Mouse (Mus musculus): ENCODE measurements around the gene Galnt7. TPM values are rescaled to one million over a fixed set of nuclear protein-coding genes. Genes with fewer than 3 reads are reported as not detected.

Galnt7 gene
- total RNA-seq, 2 experiments from 2014 or later: 5.0 to 7.0 TPM

DNA sequence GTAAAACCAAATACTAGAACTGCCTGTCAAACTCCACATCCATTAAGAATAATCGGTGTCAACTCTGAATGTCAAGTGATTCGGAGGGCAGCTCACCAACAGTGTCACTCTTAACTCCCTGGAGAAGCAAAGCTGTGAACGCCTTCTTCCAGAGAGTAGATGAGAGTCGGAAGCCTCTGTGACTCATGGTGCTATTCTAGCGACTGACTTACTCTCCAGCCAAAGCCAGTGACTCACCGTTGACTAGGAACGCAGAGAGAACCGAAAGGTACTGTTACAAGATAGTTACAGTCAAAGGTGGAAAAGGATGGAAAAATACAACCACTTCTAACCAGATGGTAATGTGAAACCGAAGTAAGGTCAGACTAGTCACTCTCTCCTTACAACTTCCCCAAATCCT, 63.7 kb downstream of the Galnt7 start:
- no peak for DNase-seq
- intact Hi-C loops (cut with DNase I): no loop called here

DNA sequence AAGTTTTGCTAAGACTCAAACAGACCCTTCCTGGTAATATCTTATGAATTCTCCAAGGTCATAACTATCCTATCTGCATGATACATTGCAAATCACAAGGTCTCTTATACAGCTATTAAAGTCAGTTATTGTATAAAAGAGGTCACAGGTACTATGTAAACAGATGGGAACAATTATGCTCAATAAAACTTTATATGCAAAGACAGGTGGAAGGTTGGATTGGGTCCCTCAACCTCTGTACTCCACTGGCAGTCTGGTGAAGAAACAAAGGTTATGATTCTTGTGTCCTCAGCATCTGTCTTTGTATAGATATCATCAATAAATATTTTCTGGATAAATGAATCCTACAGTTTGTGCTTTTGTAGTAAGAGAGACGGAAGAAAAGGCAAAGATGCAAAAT, 64.2 kb downstream of the Galnt7 start:
- intact Hi-C loops (cut with DNase I): no loop called here

DNA sequence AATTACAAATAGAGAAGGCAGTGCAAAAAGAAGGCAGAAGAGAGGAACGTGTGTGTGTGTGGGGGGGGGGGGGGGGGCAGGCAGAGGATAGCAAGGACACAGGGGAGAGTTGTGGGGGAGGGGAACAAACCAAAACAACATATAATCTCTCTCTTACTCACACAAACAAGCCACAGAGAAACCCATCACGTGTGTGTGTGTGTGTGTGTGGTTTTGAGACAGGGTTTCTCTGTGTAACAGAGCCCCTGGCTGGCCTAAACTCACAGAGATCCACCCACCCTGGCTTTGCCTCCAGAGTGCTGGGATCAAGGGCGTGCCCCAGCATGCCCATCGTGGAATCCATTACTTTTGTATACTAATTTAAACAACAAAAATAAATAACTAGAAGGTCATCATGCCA, 66.2 kb downstream of the Galnt7 start:
- no peak for DNase-seq
- intact Hi-C loops (cut with DNase I): no loop called here

More for the DNA sequence above, 64.2 kb downstream of the Galnt7 start:
- DNase-seq: no peak

DNA sequence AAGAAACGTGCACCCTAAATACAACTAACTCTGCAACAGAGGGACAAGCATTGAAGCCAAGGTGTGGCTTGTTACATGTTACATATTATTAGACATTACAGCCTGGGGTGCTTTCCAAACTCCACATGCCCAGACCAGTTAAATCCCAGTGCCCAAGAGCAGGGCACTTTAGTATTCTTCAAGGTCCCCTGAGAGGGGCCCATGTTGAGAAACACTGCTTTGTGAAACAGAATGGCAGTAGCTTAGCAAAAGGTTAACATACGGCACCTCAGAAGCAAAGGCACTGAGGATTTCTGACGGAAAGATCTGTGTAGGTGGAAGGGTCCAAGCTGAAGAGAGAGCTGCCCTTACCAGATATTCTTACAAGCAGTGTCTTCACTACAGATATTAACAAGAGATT, 67.0 kb downstream of the Galnt7 start:
- no peak for DNase-seq
- intact Hi-C loops (cut with DNase I): no loop called here

DNA sequence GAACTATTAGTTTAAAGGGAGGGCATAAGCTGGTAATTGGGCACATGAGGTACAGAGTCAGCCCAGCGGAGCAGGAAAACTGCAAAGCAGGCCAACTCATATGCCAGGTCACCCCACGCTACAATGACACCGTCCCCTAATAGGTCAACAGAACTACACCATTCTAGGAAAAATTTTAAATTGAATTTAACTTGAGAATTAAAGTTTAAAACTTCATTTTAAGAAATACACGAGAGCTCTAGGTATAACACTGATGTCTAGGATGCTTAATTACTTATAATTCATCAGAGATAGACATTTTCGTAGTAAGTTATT, 67.7 kb downstream of the Galnt7 start:
- DNase-seq: no peak
- intact Hi-C loops (cut with DNase I): no loop called here

DNA sequence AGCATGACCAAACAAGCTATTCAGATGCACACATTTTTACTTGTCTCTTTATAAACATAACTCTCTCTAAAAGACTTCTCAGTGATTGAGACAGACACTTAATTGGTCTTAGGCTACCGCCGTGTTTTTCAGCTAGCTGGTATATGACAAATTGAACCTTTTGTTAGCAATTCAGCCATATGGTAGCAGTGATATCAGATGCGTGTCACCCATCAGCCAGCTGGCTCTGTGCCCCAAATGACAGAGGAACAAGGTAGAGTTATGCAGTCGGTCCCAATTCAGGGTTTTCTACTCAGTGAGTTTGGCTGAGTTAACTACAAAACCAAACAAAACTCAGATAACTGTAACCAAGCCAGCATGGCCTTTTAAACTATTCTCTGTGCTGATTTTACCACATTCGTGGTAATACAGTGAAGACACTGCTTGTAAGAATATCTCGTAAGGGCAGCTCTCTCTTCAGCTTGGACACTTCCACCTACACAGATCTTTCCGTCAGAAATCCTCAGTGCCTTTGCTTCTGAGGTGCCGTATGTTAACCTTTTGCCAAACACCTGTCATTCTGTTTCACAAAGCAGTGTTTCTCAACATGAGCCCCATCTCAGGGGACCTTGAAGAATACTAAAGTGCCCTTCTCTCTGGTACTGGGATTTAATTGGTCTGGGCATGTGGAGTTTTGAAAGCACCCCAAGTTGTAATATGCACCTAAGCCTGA, 68.3 kb downstream of the Galnt7 start:
- intact Hi-C loops (cut with DNase I): no loop called here
- no peak for DNase-seq

DNA sequence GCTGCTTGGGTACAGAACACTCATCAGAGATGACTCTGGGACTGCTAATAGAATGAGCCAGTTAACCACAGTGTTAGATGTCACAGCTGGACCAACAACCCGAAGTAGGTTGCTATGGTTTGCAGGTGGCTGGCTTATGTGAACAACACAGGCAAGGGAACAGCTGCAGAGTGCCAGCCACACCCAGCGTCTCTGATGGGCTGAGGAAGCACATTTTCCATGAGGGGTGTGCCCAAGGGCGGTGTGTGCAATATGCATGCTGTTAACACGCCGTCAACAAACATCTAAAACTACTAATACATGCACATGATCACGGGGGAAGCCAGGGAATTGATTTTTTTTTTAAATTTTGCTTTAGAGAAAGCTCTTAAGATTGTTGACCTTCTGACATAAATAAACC, 73.0 kb downstream of the Galnt7 start:
- no peak for DNase-seq
- intact Hi-C loops (cut with DNase I): no loop called here

DNA sequence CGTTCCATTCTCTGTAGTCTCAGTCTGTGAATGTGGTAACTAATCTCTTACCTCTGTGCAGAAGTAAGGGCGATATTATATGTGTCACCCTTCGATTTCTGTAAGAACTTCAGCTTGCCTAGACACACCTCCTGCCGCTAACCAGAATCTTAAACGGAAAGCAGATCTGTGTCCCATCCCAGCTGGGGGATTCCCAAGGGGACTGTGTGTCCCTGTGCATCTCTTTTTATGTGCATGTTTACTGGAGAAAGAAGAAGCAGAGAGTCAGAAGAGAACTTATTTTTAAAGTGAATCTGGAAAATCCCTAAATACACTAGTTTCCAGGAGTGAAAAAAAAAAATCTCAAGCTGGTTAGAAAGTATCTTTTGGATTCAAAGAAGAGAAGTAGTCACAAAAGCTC, 75.5 kb downstream of the Galnt7 start:
- intact Hi-C loops (cut with DNase I): loop anchor here (2.0 kb wide), 1 partner anchor 76 kb away; the partner anchor contains the start of gene Galnt7
- DNase-seq: no peak

DNA sequence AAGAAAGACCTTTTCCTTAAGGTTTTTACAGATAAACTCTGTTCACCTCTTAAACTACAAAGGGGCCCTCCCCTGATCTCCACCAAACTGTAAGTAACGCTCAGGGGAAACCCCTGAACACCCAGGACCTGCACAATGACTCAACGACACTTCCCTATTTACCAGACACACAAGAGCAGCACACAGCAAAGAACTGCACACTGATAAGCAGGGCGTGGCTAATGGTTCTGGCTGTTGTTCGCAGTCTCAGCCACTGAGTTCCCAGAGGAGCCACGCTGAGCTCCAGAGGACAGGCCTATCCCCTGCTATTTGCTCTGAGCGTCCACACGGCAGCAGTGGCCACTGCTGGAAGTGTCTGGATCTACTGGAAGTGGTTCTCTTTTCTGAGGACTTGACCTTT, 76.6 kb downstream of the Galnt7 start:
- intact Hi-C loops (cut with DNase I): loop anchor here (2.0 kb wide), 1 partner anchor 77 kb away; the partner anchor contains the start of gene Galnt7

DNA sequence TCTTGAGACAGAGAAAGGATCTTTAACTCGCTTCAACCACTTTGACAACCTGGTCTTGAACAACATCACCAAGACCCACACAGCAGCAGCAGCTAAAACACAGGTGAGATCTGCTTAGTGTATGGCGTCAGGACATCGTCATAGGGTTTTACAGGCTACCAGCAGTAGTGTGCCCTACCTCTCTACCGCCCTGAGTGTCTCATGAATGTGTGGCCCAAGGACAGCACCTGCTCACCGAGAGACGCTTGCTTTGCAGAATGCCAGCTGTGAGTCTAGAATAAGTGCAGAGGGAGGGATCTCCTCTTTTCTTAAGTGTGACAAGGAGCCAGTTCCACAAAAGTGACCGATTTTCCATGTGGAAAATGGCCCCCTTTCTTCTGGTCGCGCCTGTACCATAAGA, 77.5 kb downstream of the Galnt7 start:
- intact Hi-C loops (cut with DNase I): no loop called here
- no peak for DNase-seq

More for the DNA sequence above, 76.6 kb downstream of the Galnt7 start:
- DNase-seq: peak; percentile 63 to 64

DNA sequence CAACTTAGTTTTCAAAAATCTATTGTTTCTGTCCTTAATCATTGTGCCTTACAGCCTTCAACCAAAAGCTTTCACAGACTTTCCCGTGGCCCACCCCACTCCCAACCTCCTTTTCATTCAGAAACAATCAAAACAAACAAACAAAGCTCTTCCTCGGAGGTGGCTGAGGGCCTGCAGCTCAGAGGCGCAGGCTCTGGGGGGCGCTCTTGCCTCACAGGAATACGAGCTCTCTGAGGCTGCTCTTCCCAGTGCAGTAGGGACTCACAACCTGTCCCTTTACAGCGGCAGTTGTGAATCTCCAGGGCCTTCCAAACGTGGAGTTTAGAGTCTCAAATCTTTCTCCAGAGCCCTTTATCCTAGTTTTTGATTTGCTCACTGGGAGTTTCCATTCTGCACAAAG, 78.4 kb downstream of the Galnt7 start:
- intact Hi-C loops (cut with DNase I): loop anchor here (1.0 to 5.0 kb wide), 2 partner anchors 37 to 217 kb away; no protein-coding TSS in a partner anchor
- DNase-seq: peak; percentile 85 to 88

DNA sequence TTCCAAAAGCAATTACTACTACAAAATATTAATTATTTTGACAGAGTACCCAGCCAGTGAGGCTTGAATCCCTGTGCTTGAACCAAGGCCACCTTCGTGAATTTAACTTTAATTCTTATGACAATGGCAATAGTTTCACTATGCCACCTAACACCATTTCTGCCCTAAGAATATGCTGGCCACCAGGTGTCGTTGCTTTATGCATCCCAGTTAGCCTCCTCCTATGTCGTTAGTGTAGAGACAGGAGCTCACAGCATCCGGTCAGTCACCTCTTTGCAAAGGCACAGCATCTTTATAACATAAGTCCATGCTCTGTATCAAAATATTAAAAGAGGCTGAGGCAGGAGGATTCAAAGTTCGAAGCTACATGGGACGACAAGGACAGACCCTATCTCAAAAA, 79.0 kb downstream of the Galnt7 start:
- no peak for DNase-seq
- intact Hi-C loops (cut with DNase I): loop anchor here (1.0 to 5.0 kb wide), 2 partner anchors 37 to 217 kb away; no protein-coding TSS in a partner anchor

DNA sequence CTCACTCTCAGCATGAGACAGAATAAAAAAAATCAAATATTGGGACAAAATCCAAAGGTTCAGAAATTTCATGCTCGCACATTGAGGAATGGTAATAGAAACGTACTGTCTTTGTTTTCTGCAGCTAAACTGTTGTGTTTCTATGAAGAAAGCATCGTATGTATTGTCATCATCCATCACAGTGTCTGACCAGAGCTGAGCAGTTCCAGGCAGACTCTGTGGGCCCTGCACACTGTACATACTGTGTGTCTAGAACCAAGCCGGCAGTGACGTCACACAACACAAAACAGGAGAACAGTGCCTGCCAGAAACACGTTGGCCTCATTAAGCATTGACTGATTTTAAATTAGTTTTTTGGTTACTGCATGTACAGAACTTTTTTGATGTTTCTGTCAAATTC, 82.9 kb downstream of the Galnt7 start:
- intact Hi-C loops (cut with DNase I): loop anchor here (5.0 kb wide), 1 partner anchor 33 kb away; no protein-coding TSS in a partner anchor
- no peak for DNase-seq

DNA sequence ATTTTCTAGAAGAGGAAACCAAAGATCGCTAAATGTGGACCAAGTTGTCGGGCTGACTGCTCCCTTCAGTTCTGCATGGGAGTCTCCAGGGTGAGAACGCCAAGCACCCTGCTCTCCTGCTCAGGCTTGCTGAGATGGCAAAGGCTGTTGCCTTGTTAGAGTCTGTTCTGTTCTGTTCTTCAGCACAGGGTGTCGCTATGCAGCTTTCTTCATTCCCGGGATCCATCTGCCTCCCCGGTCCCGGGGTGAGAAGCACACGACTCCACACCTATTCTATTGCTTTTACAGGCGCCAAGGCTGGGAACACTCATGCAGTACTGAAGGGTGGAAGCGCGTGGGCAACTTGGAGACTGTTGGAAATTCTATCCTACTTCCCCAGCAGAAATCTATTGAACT, 83.4 kb downstream of the Galnt7 start:
- intact Hi-C loops (cut with DNase I): no loop called here
- no peak for DNase-seq

DNA sequence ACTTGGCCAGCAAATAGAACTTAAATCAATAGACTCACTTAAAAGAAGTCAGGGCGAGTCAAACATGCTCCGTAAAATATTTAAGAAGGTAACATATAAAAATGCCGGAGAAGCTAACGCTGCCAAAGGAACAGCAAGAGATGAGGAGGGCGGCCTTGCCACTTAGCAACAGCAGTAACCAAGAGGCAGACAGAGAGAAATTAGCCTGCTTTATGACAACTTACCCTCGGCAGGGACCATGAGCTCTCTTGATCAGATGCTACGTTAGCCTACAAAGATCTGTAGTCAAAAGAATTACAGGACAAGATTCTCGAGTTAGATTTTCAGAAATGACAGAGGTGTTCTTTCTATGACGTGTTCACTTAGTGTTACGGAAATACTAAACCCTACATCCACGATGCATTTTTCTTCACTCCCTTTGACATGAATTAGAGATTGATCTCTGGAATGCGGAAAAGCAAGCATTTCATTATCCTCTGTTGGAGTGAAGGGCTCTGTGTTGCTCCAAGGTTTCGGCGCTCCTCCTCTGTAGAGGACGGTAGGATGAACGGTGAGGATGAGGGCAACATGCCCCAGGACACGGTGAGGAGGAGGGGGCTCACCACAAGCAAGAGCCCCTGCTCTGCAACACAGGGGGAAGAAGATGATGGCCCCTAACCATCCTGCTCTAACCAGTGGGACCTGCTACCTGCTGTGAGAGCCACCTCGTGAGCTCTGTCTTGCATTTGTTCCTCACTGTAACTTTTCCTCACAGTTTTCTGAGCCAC, 84.0 kb downstream of the Galnt7 start:
- no peak for DNase-seq
- intact Hi-C loops (cut with DNase I): no loop called here

DNA sequence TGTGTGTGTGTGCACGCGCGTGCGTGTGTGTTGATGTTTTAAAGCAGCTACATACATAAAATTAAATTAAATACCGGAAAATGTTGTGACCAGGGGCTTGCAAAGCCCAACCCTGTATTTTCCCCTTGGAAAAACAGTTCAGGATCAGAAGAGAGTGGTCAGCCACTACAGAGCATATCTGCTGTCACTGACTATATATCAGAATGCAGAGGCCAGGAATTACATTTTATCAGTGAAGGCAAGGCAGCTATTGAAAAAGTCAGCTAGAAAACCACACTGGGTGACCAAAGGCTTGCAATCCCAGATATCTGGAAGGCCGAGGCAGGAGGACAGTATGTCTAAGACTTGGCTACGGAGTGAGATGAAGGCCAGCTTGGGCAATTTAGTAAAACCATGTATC, 84.8 kb downstream of the Galnt7 start:
- no peak for DNase-seq
- intact Hi-C loops (cut with DNase I): no loop called here

DNA sequence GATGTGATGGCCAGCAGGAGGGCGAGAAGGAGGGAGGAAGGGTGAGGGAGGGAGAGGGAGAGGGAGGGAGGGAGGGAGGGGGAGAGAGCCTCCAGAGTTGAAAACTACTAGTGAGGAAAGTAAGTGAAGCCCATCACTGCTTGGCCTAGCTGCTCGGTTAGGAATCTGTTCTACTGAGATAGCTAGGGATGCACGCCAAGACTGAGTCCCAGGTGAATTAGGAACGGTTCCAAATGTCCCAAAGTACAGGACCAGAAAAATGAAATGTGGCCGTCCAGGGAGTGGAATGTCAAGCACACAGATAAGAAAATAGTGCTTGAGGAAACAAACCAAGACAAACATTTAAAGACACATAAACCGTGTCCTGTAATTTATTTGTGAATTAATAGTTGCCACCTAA, 87.8 kb downstream of the Galnt7 start:
- no peak for DNase-seq
- intact Hi-C loops (cut with DNase I): no loop called here

DNA sequence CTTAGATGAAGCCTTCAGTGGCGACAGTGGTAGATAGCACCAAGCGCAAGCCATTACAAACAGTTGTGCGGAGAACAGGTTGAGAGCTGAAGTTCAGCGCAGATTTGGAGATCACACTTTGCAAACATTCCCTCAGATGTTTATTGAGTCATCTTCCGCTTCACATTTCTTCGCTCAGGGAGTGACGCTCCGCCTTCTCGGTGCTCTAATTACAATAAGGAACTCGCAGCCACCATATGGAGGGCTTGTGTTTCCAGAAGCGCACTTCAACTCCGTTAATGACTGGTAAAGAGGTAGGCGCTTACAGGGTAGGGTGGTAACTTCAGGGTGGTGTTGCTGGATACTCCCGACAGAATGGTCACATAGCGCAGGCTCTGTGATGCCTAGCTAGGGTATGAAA, 89.1 kb downstream of the Galnt7 start:
- intact Hi-C loops (cut with DNase I): no loop called here
- DNase-seq: no peak

DNA sequence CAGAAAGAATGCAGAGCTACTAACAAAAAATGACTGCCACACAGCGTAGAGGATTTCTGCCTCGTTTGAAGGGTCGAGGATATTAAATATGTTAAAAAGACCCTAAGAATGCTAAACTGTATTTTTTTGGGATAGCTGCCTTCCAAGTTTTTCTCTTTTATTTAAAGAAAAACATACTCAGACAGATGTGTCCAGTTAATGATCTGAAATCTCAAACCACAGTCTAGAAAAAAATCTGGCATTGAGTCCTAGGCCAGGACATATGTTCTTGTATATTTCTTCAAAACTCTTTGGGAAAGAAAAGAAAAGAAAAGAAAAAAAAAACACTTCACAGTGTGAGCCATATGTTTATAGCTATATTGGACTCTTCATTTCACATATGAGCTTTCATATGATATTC, 90.1 kb downstream of the Galnt7 start:
- no peak for DNase-seq
- intact Hi-C loops (cut with DNase I): no loop called here

DNA sequence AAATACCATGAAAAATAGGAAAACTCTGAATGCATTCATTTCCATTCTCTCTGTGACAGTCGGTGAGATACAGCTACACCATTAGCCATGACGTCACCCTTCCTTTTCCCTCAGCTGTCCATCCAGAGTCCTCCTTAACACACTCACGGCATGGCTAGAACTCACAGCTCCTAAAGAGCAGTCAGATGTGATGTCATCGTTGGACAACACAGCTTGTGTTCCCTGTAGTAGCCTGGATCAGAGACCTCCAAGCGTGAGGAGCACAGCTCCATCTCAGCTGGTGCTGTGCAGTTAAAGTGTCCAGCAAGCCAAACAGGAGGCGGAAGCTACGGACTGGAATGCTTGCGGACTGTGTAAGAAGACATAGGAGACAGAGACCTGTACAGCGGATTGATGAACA, 91.9 kb downstream of the Galnt7 start:
- DNase-seq: no peak
- intact Hi-C loops (cut with DNase I): no loop called here

DNA sequence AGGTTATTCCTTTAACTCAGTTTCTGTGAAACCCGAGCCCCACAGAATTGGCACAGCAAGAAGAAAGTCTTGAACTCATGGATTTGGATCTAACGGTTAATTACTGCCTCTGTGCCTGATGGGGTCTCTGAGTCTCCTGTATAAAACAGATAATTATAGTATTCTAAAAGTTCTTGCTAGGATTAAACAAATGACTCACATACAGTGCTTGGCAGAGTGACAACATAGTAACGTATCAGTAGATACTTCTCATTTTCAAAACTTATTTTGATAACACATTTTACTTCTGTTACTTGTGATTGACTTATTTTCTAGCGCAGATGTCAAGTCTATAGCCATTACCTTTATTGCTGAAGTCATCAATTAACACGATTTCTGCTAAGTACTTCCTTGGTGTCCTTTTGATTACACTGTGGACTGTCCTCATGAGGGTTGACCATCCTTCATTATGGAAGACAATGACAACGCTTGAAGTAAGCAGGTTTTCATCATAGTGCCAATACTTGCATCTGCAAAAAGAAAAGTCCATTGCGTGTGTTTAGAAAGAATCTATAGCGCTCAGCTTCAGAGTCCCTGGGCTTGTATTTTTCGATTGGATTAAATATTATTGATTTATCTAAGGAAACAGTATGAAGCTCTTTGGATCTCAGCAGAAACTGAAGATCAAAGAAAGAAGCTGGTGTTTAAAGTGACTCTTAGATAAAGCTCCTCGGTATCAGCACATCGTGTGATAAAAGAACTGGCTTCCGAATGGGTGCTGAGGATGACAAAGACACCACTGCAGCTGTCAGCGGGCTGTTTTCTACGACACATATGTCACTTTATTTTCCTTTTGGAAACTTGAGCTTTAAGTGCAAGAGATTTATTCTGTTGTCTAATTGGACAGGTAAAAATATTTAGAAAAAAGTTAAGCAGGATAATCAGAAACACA, 100.5 kb downstream of the Galnt7 start:
- intact Hi-C loops (cut with DNase I): no loop called here
- no peak for DNase-seq
